Mouse (Mus musculus) layer of hippocampus, adult 11-12 months (tissue): ENCODE results near the gene Socs5.

Experiments used
- DNase-seq: peaks from one replicate; pipeline ENCODE4 v3.0.0; 2022; ENCODE audit warnings: low spot score

Gene Socs5

GRCm38 (mm10) chr17:87108507-87109292 is 1.2 kb downstream of the Socs5 start:
- DNase-seq: no peak

- DNase-seq: no peak
Observed at GRCm38 (mm10) chr17:87109504-87109903, 2.0 kb downstream of the Socs5 start.

DNA sequence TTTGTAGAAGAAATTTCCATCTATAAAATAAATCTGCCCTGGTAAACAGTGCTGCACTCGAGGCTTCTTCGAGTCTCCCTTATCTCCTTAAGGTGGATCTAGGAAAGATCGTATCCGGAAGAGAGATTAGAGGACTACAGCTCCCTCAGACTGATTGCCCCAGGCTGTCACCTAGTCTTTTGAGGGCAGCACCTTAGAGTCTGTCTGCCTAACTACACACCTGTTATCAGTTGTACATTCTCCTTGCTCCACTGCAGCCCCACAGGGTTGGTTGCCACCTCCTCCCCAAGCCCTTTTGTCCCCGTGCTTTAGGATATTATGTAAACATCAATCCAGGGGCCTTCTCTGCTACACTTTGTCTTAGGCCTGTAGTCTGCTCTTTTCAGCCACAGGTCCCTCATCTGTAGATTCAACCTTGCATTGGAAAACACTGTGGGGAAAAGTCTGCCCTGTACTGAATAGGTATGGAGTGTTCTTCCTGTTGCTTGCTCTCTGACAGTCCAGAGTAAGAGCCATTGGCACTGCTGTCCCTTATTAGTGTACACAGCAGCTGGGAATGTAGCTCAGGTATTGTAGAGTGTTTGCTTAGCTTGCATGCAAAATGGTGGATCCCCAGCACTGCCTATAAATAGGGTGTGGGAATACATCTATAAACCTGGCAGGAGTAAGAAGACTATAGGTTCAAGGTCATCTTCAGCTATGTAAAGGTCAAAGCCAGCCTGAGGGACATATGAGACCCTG is 5.5 kb downstream of the Socs5 start:
- no peak for DNase-seq

GRCm38 (mm10) chr17:87115615-87116014 is 8.1 kb downstream of the Socs5 start:
- DNase-seq: no peak

DNA sequence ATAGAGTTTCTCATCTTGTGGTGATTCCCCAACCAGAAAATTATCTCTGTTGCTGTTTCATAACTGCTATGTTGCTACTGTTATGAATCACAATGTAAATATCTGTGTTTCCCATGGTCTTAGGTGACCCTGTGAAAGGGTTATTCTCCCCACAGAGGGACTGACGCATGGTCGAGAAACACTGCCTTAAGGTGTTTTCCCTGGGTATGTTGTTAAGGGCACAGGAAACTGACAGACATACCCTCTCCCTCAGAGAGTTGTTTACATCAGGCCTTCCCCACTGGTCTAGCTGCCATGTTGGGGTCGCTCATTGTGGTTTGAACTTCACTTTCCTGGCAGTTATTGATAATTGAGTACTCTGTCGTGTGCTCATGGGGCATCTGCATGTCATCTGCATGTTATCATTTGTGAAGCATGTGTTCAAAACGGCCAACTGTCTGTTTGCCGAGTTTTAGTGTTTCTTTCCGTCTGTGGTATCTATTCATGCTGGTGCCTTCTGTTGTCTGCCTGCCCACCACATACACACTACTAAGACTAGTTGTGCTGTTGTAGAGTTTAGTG is 11.6 kb downstream of the Socs5 start:
- DNase-seq: no peak

DNA sequence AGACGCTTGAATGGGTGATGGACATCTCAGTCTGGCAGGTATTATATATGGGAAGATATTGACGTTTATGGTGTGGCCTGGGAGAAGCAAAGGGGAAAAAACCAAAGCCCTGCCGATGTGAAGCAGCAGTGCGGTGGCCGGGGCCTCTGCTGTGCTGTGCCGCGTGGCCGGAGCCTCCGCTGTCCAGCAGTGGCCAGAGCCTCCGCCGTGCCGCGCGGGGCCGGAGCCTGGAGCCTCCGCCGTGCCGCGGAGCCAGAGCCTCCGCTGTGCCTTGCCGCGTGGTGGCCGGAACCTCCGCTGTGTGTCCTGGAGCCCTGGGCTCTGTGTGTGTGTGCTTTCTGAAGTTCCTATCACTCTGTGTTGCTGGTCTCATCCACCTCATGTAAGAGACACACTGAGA is 17.9 kb downstream of the Socs5 start:
- DNase-seq: no peak

- no peak for DNase-seq
Observed at GRCm38 (mm10) chr17:87132258-87132657, 24.8 kb downstream of the Socs5 start.

GRCm38 (mm10) chr17:87133823-87134222 is 26.3 kb downstream of the Socs5 start:
- DNase-seq: no peak

DNA sequence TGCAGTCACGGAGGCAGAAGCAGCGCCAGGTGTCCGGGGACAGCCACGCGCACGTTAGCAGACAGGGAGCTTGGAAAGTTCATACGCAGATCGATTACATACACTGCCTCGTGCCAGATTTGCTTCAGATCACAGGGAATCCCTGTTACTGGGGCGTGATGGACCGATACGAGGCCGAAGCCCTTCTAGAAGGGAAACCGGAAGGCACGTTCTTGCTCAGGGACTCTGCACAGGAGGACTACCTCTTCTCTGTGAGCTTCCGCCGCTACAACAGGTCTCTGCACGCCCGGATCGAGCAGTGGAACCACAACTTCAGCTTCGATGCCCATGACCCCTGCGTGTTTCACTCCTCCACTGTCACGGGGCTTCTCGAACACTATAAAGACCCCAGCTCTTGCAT is 27.2 kb downstream of the Socs5 start:
- DNase-seq: no peak

DNA sequence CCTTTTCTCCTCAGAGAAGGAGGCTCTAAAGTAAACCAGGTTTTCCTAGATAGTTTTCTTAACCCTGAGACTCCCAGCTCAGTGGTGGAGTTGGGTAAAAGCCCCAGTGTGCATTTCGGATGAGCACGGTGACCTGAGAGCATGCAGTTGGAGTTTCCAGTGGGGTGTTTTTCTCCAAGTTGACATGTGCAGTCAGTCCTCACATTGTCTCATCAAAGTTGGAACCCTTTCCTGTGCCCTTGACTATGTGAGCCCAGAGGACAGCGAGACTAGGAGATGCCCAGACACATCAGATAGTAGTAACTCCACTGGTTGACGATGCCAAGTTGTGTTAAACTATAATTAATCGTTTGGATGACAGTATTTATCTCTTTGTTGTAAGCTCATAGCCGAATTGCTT is 28.3 kb downstream of the Socs5 start:
- no peak for DNase-seq

DNA sequence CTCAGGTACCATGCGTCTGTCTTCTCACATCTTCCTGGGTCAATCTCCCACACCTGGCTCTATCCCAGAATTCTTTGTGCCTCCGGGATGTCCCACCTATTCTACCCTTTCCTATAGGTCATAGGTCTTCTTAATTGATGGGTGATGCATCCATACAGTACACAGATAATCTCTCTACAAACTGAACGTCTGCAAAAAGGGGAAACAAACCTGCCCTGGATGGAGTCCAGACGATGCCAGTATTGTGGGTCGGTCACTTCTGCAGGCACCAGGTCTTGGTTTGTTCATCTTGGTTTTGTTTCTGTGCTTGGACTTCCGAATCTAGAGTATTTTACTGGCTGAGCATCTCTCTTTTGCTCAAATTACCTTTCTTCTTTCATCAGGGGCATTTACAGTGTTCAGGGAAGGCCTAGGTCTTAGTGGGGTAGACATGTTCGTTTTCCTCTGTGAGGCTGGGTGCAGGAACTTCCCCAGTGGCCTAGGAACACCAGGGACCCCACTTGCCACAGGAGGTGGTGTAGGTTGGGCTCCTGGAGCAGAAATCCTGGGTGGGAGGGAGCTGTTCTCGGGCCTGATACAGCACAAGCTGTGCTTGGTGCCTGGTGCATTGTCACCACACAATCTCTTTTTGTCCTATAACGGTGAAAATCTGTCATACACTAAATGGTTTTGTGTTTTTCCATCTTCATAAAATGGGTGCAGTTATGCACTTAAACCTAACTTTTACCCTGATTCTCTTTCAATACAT is 33.9 kb downstream of the Socs5 start:
- no peak for DNase-seq

GRCm38 (mm10) chr17:87142271-87142670 is 34.8 kb downstream of the Socs5 start:
- DNase-seq: peak; percentile 35

- no peak for DNase-seq
Observed at GRCm38 (mm10) chr17:87143186-87143585, 35.7 kb downstream of the Socs5 start.

- no peak for DNase-seq
Observed at GRCm38 (mm10) chr17:87146415-87147021, 39.0 kb downstream of the Socs5 start.

DNA sequence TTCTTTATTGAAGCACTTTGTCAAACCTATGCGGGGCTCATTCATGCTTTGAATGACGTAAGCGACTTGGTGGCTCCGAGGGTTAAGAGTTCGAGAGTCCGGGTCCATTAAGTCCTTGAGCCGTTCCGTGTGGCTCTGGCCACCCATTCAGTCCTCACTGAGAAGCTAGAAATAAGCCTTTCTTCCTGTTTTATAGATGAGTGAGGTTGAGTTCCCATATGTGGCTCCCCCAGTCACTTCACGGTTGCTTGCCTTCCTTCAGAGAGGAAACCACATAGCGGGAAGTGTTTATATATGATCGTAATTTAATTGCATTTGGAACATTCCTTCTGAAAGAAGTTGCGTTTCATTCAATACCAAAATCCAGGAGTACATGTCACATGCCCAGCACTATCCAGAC is 42.3 kb downstream of the Socs5 start:
- DNase-seq: no peak

GRCm38 (mm10) chr17:87152984-87153383 is 45.5 kb downstream of the Socs5 start:
- no peak for DNase-seq

DNA sequence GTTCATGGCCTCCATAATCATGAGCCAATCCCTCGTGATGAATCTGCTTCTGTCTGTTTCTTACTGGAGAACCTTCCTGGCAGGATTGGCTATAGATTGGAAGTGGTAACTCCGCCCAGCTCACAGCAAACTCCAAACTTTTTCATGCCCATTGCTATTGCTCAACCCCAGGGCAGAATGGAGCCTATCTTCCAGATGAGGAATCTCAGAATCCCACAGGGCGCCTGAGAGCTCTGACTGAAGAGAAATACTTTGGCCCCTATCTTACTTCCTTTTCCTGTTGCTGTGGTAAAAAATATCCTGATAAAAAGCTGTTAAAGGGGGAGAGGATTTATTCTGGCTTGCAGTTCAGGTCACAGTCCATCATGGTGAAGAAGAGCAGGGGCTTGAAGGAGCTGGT is 48.2 kb downstream of the Socs5 start:
- DNase-seq: no peak

DNA sequence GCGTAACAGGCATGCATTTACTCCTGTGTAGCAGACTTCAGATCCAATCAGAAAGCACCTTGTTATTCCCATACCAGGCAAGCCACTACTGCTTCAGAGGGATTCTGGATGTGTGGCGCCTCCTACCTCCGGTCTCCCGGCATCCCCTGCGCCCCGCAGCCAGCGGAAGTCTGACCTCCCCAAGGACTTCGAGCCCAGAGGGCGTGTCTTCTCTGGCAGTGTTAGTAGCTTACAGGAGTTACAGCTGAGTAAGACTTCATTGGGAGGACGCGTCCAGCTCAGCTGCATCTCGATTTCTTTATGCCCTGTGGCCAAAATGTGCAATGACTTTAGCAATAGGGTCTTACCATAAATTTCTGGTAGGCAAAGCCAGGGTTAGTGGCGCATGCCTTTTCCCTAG is 50.3 kb downstream of the Socs5 start:
- no peak for DNase-seq

DNA sequence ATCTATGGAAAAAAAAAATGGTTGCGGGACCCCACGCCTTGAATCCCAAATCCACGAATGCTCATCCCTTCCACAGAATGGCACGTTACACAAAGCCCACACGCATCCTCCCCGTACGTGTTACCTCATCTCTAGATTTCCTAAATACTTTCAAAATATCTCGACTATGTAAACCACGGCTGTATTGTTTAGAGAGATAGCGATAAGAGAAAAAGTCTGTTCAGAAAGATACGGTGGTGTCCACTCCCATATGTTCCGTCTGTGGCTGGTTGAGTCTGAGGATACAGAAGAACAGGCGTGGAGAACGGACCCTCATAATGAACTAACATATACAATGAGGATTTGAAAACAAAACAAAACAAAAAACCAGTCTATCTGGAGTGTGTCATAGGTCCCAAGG is 51.1 kb downstream of the Socs5 start:
- no peak for DNase-seq

- no peak for DNase-seq
Observed at GRCm38 (mm10) chr17:87160270-87160669, 52.8 kb downstream of the Socs5 start.

GRCm38 (mm10) chr17:87164312-87164922 is 56.9 kb downstream of the Socs5 start:
- no peak for DNase-seq

DNA sequence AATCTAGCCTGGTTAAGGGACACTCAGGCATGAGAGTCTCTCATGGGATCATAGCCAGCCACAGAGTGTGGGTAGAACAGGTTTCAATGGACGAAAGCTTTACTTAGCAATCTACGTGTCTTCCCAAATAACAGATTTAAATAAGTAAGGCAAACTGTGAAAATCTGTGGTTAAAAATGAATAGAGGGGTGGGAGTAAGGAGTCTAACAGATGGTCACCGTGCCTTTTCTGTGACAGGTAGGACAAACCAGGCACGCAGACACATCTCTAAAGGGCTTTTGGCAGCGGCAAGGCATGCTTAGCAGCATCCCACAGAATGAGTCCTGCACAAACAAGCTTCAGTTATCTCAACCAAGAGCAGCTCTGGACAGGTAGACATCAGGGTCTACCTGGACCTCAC is 59.9 kb downstream of the Socs5 start:
- no peak for DNase-seq
